Mouse (Mus musculus) lung, postnatal 0 days (tissue): ENCODE results near the gene Olfr954. TPM values are rescaled to one million over a fixed set of nuclear protein-coding genes. Genes with fewer than 3 reads are reported as not detected.

ENCODE experiments used
- ATAC-seq: fragments of 200-750 bp; cut with Nextera tagmentation; 2 replicates; pipeline ENCODE4 v1.8.0; 2017; ENCODE audit warnings: moderate library complexity
- DNase-seq: peaks from one replicate; pipeline ENCODE4 v3.0.0-alpha.2; 2016; ENCODE audit warnings: low spot score
- H3K27ac ChIP-seq: fragments of 300-500 bp; sonication (generic); 2 replicates; pipeline ENCODE4 v1.5.1; 2014; ENCODE audit warnings: antibody characterized with exemption, mild to moderate bottlenecking, low read length, mixed read lengths
- H3K27me3 ChIP-seq: fragments of 300-500 bp; sonication (generic); replicated peaks from 2 replicates; pipeline ENCODE4 v1.6.1; 2014; ENCODE audit warnings: low read length, mixed read lengths; ENCODE audit not compliant: insufficient read depth
- H3K36me3 ChIP-seq: fragments of 300-500 bp; sonication (generic); 2 replicates; pipeline ENCODE4 v1.6.1; 2014; ENCODE audit warnings: low read length, mixed read lengths; ENCODE audit not compliant: insufficient read depth
- H3K4me1 ChIP-seq: fragments of 300-500 bp; sonication (generic); 2 replicates; pipeline ENCODE4 v1.6.1; 2014; ENCODE audit warnings: antibody characterized with exemption, low read depth, low read length, mixed read lengths; ENCODE audit not compliant: insufficient read depth
- H3K4me2 ChIP-seq: fragments of 300-500 bp; sonication (generic); replicated peaks from 2 replicates; pipeline ENCODE4 v1.6.1; 2014; ENCODE audit warnings: low read depth, mild to moderate bottlenecking, low read length, moderate library complexity, mixed read lengths
- H3K4me3 ChIP-seq: fragments of 300-500 bp; sonication (generic); 2 replicates; pipeline ENCODE4 v1.5.1; 2014; ENCODE audit warnings: low read depth, low read length
- H3K9ac ChIP-seq: fragments of 300-500 bp; sonication (generic); replicated peaks from 2 replicates; pipeline ENCODE4 v1.6.1; 2014; ENCODE audit warnings: low read depth, mild to moderate bottlenecking
- H3K9me3 ChIP-seq: fragments of 300-500 bp; sonication (generic); 2 replicates; pipeline ENCODE4 v1.6.1; 2016; ENCODE audit warnings: low read length, mixed read lengths
- CTCF ChIP-seq: IDR thresholded peaks from 2 replicates; pipeline ENCODE4 v1.5.1; 2016; ENCODE audit warnings: antibody characterized with exemption, mild to moderate bottlenecking
- EP300 ChIP-seq: IDR thresholded peaks from 2 replicates; pipeline ENCODE4 v1.6.1; 2016; ENCODE audit warnings: antibody characterized with exemption, mild to moderate bottlenecking, control low read depth
- WGBS: fragments of 180-500 bp; shearing (Covaris S2); extraction: QIAGEN DNeasy Blood & Tissue Kit; methylation state at CpG from one replicate; pipeline ENCODE4 v1.1.7; 2014; 5-methylcytosine and 5-hydroxymethylcytosine counted together
- polyA plus RNA-seq: library from polyadenylated mRNA; unstranded; fragments of >200 nt; fragmentation: Nextera tagmentation; extraction: Ambion mirVana; gene quantifications from 2 replicates; pipeline ENCODE4 v1.2.1, GENCODE M21; 2015

Olfr954 gene
- not detected in 2 replicates for polyA plus RNA-seq

- Histone ChIP-seq H3K9ac (no peak within 1 kb of the TSS), H3K4me3 (no peak within 1 kb of the TSS), H3K4me2 (no peak within 1 kb of the TSS), H3K4me1 (no peaks in the 10 kb centered on the region), H3K36me3 (no peaks in the 10 kb centered on the region), H3K9me3 (no peaks in the 10 kb centered on the region), H3K27ac (no peak within 1 kb of the TSS), H3K27me3 (no peaks in the 10 kb centered on the region)
- TF ChIP-seq CTCF (no peak), EP300 (no peak)
- ATAC-seq, result no peak
- WGBS, result 76% methylated on average over 6 of the region's 6 CpGs
- DNase-seq, result no peak
These were observed at the start of gene Olfr954 for GRCm38 (mm10) chr9:39456401-39456800. Gene Olfr954, plus strand, starts transcription at chr9:39456701.

- no peak within 1 kb of the TSS for H3K4me3 ChIP-seq
- no peak within 1 kb of the TSS for H3K27ac ChIP-seq
- no peak within 1 kb of the TSS for H3K4me2 ChIP-seq
- DNase-seq (no peak), ATAC-seq (no peak)
- no peaks in the 10 kb centered on the region for H3K9me3 ChIP-seq
- no peaks in the 10 kb centered on the region for H3K4me1 ChIP-seq
- no peaks in the 10 kb centered on the region for H3K36me3 ChIP-seq
- no peaks in the 10 kb centered on the region for H3K27me3 ChIP-seq
- TF ChIP-seq EP300 (no peak), CTCF (no peak)
- no peak within 1 kb of the TSS for H3K9ac ChIP-seq
These were observed 29.5 kb upstream of the Olfr954 start, which contains the start of gene Olfr952 for GRCm38 (mm10) chr9:39427048-39427447. Gene Olfr952, minus strand, starts transcription at chr9:39427148.

DNA sequence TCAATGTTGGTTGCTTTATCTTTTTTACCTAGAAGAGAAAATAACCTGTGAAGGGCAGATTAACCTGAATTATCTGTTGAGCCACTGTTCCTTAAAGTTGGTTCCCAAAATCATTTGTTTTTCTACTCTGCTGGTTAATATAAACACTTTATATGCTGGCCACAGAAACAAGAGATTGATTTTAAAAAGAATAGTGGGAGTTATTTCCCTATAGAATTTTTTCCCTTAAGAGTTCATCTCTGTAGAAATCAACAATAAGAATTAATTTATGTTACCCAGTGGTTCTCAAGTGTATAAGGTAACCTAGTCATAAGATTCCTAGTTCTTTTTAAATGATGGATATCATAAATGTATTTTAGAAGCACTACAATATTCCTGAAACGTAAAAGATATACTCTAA, 15.3 kb downstream of the Olfr954 start, which contains the start of gene Olfr955:
Olfr955 (minus strand) TSS at position 101 of the 400 bp plus-strand sequence.
- no peak for TF ChIP-seq CTCF
- no peak for TF ChIP-seq EP300
- H3K9me3 ChIP-seq, result no peaks in the 10 kb centered on the region

GRCm38 (mm10) chr9:39493895-39494294, 37.4 kb downstream of the Olfr954 start, which contains the start of gene Olfr44:
Gene Olfr44, minus strand, starts transcription at chr9:39493995.
- no peaks in the 10 kb centered on the region for H3K9me3 ChIP-seq
- H3K4me3 ChIP-seq, result no peak within 1 kb of the TSS
- no peak within 1 kb of the TSS for H3K9ac ChIP-seq
- no peaks in the 10 kb centered on the region for H3K4me1 ChIP-seq
- TF ChIP-seq CTCF (no peak), EP300 (no peak)
- H3K27me3 ChIP-seq, result no peaks in the 10 kb centered on the region
- 54% methylated on average over 2 of the region's 2 CpGs for WGBS
- ATAC-seq, result no peak
- DNase-seq, result no peak
- H3K27ac ChIP-seq, result no peak within 1 kb of the TSS
- no peaks in the 10 kb centered on the region for H3K36me3 ChIP-seq
- H3K4me2 ChIP-seq, result no peak within 1 kb of the TSS

More for the DNA sequence above, 15.3 kb downstream of the Olfr954 start, which contains the start of gene Olfr955:
- Histone ChIP-seq H3K27me3 (no peaks in the 10 kb centered on the region), H3K27ac (no peak within 1 kb of the TSS), H3K4me1 (no peaks in the 10 kb centered on the region), H3K4me2 (no peak within 1 kb of the TSS), H3K36me3 (no peaks in the 10 kb centered on the region), H3K4me3 (no peak within 1 kb of the TSS), H3K9ac (no peak within 1 kb of the TSS)
- 36% methylated on average over 1 of the region's 1 CpGs for WGBS
- DNase-seq, result no peak
- ATAC-seq, result no peak

- Histone ChIP-seq H3K9me3 (no peaks in the 10 kb centered on the region), H3K4me1 (no peaks in the 10 kb centered on the region), H3K9ac (no peak overlapping the region), H3K27me3 (no peaks in the 10 kb centered on the region), H3K4me3 (no peak overlapping the region), H3K4me2 (no peak overlapping the region), H3K27ac (no peak overlapping the region), H3K36me3 (no peaks in the 10 kb centered on the region)
- no peak for ATAC-seq
- 11% methylated on average over 6 of the region's 6 CpGs for WGBS
- DNase-seq, result peak; percentile 37
- TF ChIP-seq CTCF, result peak; percentile 63
- TF ChIP-seq EP300, result no peak
These were observed 52.5 kb downstream of the Olfr954 start for GRCm38 (mm10) chr9:39508998-39509397.

DNA sequence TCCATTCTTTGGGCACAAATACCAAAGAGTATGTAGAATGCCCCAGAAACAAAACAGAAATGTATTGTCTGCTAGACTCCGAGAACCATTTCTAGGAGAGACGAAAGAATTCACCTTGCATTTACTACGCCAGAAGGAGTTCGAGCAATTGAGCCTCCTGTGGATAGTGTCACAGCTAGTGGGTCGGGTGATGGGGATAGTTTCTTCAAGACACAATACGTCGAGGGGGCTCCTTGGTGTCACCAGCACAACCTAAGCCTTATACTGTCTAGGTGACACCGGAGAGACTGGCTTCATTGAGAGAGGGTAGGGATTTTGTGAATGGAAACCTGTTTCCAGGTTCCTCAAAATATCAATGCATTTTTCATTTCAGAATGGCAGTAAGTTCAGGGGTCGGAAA, 52.9 kb downstream of the Olfr954 start:
- no peak for TF ChIP-seq EP300
- TF ChIP-seq CTCF, result no peak
- no peak for DNase-seq
- H3K4me2 ChIP-seq, result no peak overlapping the region
- no peaks in the 10 kb centered on the region for H3K27me3 ChIP-seq
- H3K27ac ChIP-seq, result no peak overlapping the region
- no peaks in the 10 kb centered on the region for H3K36me3 ChIP-seq
- no peak overlapping the region for H3K9ac ChIP-seq
- no peaks in the 10 kb centered on the region for H3K9me3 ChIP-seq
- no peak overlapping the region for H3K4me3 ChIP-seq
- ATAC-seq, result no peak
- WGBS, result 68% methylated on average over 9 of the region's 9 CpGs
- no peaks in the 10 kb centered on the region for H3K4me1 ChIP-seq

Other genes starting within 250 kb of the Olfr954 start
- not detected in 2 replicates for gene Olfr1537, start 206.7 kb upstream of the Olfr954 start, polyA plus RNA-seq
- not detected in 2 replicates for gene Olfr945, start 179.9 kb upstream of the Olfr954 start, polyA plus RNA-seq
- gene Olfr948, start 130.7 kb upstream of the Olfr954 start, polyA plus RNA-seq, result not detected in 2 replicates
- not detected in 2 replicates for gene Olfr951, start 69.3 kb upstream of the Olfr954 start, polyA plus RNA-seq
- not detected in 2 replicates for gene Olfr952, start 29.6 kb upstream of the Olfr954 start, polyA plus RNA-seq
- not detected in 2 replicates for gene Olfr955, start 15.2 kb downstream of the Olfr954 start, polyA plus RNA-seq
- gene Olfr44, start 37.3 kb downstream of the Olfr954 start, polyA plus RNA-seq, result not detected in 2 replicates
- not detected in 2 replicates for gene Olfr957, start 59.1 kb downstream of the Olfr954 start, polyA plus RNA-seq
- not detected in 2 replicates for gene Olfr958, start 97.4 kb downstream of the Olfr954 start, polyA plus RNA-seq
- gene Olfr959, start 118.9 kb downstream of the Olfr954 start, polyA plus RNA-seq, result not detected in 2 replicates
- gene AW551984, start 147.7 kb downstream of the Olfr954 start, polyA plus RNA-seq, result 1.4 and 1.7 TPM in 2 replicates
- not detected in 2 replicates for gene Olfr148, start 154.0 kb downstream of the Olfr954 start, polyA plus RNA-seq
- not detected in 2 replicates for gene Olfr960, start 164.7 kb downstream of the Olfr954 start, polyA plus RNA-seq
- gene Olfr961, start 188.4 kb downstream of the Olfr954 start, polyA plus RNA-seq, result not detected in 2 replicates
- gene Olfr963, start 210.5 kb downstream of the Olfr954 start, polyA plus RNA-seq, result not detected in 2 replicates